Mouse (Mus musculus) limb, embryonic 10.5 days (tissue): ENCODE measurements at regions not wholly inside any gene's neighbourhood (a gene's known extent, or its start where the extent isn't known, plus 50 kb on each side); places are given as distances from the start of the nearest gene placed in this dataset.
"Not testable (repeated sequence)": the region's sequence is repeated elsewhere in the genome, so short reads cannot be mapped to it uniquely, and the experiment has no call there.

ENCODE experiments used
- DNase-seq: peaks from one replicate; pipeline ENCODE4 v3.0.0-alpha.2; 2017; ENCODE audit warnings: low spot score
- H3K27ac ChIP-seq: fragments of 300-500 bp; sonication (generic); 2 replicates; pipeline ENCODE4 v1.5.1; 2016; ENCODE audit warnings: mild to moderate bottlenecking
- H3K27me3 ChIP-seq: fragments of 300-500 bp; sonication (generic); 2 replicates; pipeline ENCODE4 v1.6.1; 2016; ENCODE audit warnings: low read depth, mild to moderate bottlenecking; ENCODE audit not compliant: poor library complexity, severe bottlenecking
- H3K36me3 ChIP-seq: fragments of 300-500 bp; sonication (generic); 2 replicates; pipeline ENCODE4 v1.6.1; 2016; ENCODE audit warnings: mild to moderate bottlenecking, moderate library complexity
- H3K4me1 ChIP-seq: fragments of 300-500 bp; sonication (generic); 2 replicates; pipeline ENCODE4 v1.6.1; 2016
- H3K4me3 ChIP-seq: fragments of 300-500 bp; sonication (generic); 2 replicates; pipeline ENCODE4 v1.5.1; 2016; ENCODE audit warnings: mild to moderate bottlenecking, moderate library complexity
- H3K9me3 ChIP-seq: fragments of 300-500 bp; sonication (generic); replicated peaks from 2 replicates; pipeline ENCODE4 v1.6.1; 2016; ENCODE audit warnings: mild to moderate bottlenecking
- WGBS: fragments of 180-500 bp; shearing (Covaris S2); methylation state at CpG from one replicate; pipeline ENCODE4 v1.1.7; 2016; 5-methylcytosine and 5-hydroxymethylcytosine counted together

DNA sequence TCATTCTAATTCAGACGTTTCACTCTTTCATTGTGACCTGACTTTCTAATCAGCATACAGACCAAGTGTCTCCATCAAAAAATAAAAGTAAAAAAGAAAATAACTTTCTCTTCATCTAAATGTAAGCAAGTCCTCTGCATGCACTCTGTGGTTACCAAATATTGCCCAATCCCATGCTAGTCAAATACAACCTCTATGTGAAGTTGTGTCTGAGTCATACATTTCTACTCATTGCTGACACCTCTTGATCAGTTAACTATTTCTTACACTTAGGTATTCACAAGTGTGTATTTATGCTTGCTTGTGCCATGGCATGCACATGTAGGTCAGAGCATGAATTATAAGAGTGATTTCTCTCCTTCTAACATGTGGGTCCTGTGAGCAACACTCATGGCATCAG, 666.2 kb downstream of the Fam19a2 start:
- DNase-seq: no peak
- Histone ChIP-seq H3K4me3 (no peak overlapping the region), H3K4me1 (no peaks in the 10 kb centered on the region), H3K9me3 (no peaks in the 10 kb centered on the region), H3K27ac (no peak overlapping the region), H3K36me3 (no peaks in the 10 kb centered on the region), H3K27me3 (no peaks in the 10 kb centered on the region)
- WGBS: 73% methylated on average over 1 of the region's 1 CpGs

- DNase-seq, H3K9me3 ChIP-seq, H3K36me3 ChIP-seq, H3K27me3 ChIP-seq, H3K27ac ChIP-seq, H3K4me3 ChIP-seq, H3K4me1 ChIP-seq: not testable (repeated sequence)
- WGBS: 81% methylated on average over 4 of the region's 4 CpGs
Measured at GRCm38 (mm10) chr10:123938732-123939131, 674.9 kb downstream of the Fam19a2 start.
